Mouse (Mus musculus) testis, adult 2 months (tissue): Measurements from ENCODE around the gene Cacna1i. TPM values are rescaled to one million over a fixed set of nuclear protein-coding genes. Genes with fewer than 3 reads are reported as not detected.

ENCODE experiments used
- H3K27ac ChIP-seq: fragments of 200-500 bp; 2 replicates; pipeline ENCODE4 v1.5.1; 2012; ENCODE audit warnings: low read depth, low read length; ENCODE audit not compliant: control insufficient read depth, insufficient read depth
- H3K27me3 ChIP-seq: fragments of 200-500 bp; 2 replicates; pipeline ENCODE4 v1.6.1; 2012; ENCODE audit warnings: mild to moderate bottlenecking, low read length, moderate library complexity; ENCODE audit not compliant: control insufficient read depth, insufficient read depth
- H3K36me3 ChIP-seq: fragments of 200-500 bp; 2 replicates; pipeline ENCODE4 v1.6.1; 2012; ENCODE audit warnings: mild to moderate bottlenecking, low read length; ENCODE audit not compliant: control insufficient read depth, insufficient read depth
- H3K4me1 ChIP-seq: fragments of 200-500 bp; 2 replicates; pipeline ENCODE4 v1.6.1; 2012; ENCODE audit warnings: low read length; ENCODE audit not compliant: control insufficient read depth, insufficient read depth
- H3K4me3 ChIP-seq: fragments of 200-500 bp; 2 replicates; pipeline ENCODE4 v1.5.1; 2012; ENCODE audit warnings: low read depth, mild to moderate bottlenecking, low read length, moderate library complexity, mixed read lengths; ENCODE audit not compliant: control insufficient read depth
- CTCF ChIP-seq: fragments of 200-500 bp; IDR thresholded peaks from 2 replicates; pipeline ENCODE4 v1.5.1; 2012; ENCODE audit warnings: low read depth, mild to moderate bottlenecking, inconsistent platforms, low read length, moderate library complexity; ENCODE audit not compliant: control insufficient read depth, insufficient read depth, insufficient replicate concordance
- POLR2A ChIP-seq: fragments of 200-500 bp; IDR thresholded peaks from 2 replicates; pipeline ENCODE4 v1.6.1; 2012; ENCODE audit warnings: low read depth, mild to moderate bottlenecking, inconsistent platforms, low read length, moderate library complexity; ENCODE audit not compliant: control insufficient read depth
- polyA plus RNA-seq: library from polyadenylated mRNA; depleted of rRNA; stranded (reverse); fragments of >200 nt; gene quantifications from 2 replicates; pipeline ENCODE4 v1.2.3, GENCODE M21; 2012; rRNA removed

Cacna1i gene
- polyA plus RNA-seq, 1 experiment = 1.2 TPM

- no peaks in the 10 kb centered on the region for H3K27me3 ChIP-seq
- TF ChIP-seq POLR2A (no peak), CTCF (no peak)
- no peaks in the 10 kb centered on the region for H3K36me3 ChIP-seq
- H3K4me1 ChIP-seq = no peaks in the 10 kb centered on the region
- no peak overlapping the region for H3K27ac ChIP-seq
- H3K4me3 ChIP-seq = no peak overlapping the region
Measured at GRCm38 (mm10) chr15:80438423-80438822, 151.4 kb downstream of the Cacna1i start.

GRCm38 (mm10) chr15:80440195-80440594 is 153.2 kb downstream of the Cacna1i start:
- Histone ChIP-seq H3K4me1 (no peaks in the 10 kb centered on the region), H3K27me3 (no peaks in the 10 kb centered on the region)
- TF ChIP-seq CTCF (no peak), POLR2A (no peak)

GRCm38 (mm10) chr15:80445956-80446687 is 159.1 kb downstream of the Cacna1i start:
- TF ChIP-seq POLR2A = no peak
- TF ChIP-seq CTCF = no peak
- Histone ChIP-seq H3K27ac (no peak overlapping the region), H3K27me3 (no peaks in the 10 kb centered on the region)

More at GRCm38 (mm10) chr15:80440195-80440594, 153.2 kb downstream of the Cacna1i start:
- Histone ChIP-seq H3K36me3 (no peaks in the 10 kb centered on the region), H3K27ac (no peak overlapping the region), H3K4me3 (no peak overlapping the region)

More at GRCm38 (mm10) chr15:80445956-80446687, 159.1 kb downstream of the Cacna1i start:
- Histone ChIP-seq H3K4me3 (no peak overlapping the region), H3K4me1 (no peaks in the 10 kb centered on the region), H3K36me3 (no peaks in the 10 kb centered on the region)

Other genes with a start within 250 kb of the Cacna1i start
- 7.9 and 8.5 TPM in 2 replicates for gene Syngr1, start 195.9 kb upstream of the Cacna1i start, polyA plus RNA-seq
- gene Rpl3, start 195.4 kb upstream of the Cacna1i start, polyA plus RNA-seq = 122 and 154 TPM in 2 replicates
- 4.0 and 4.7 TPM in 2 replicates for gene Tab1, start 154.1 kb upstream of the Cacna1i start, polyA plus RNA-seq
- 0.38 and 0.95 TPM in 2 replicates for gene Mgat3, start 113.5 kb upstream of the Cacna1i start, polyA plus RNA-seq
- gene Mief1, start 53.2 kb upstream of the Cacna1i start, polyA plus RNA-seq = 38.4 and 43.6 TPM in 2 replicates
- not detected in 2 replicates for gene AC140267.1, start 51.4 kb upstream of the Cacna1i start, polyA plus RNA-seq
- gene Atf4, start 32.1 kb upstream of the Cacna1i start, polyA plus RNA-seq = 46.0 and 46.7 TPM in 2 replicates
- gene Rps19bp1, start 22.9 kb upstream of the Cacna1i start, polyA plus RNA-seq = 13.6 and 14.5 TPM in 2 replicates